Mouse (Mus musculus) B cell, adult 2 months (primary cell): ENCODE data around the gene 1110008P14Rik.
A peak's percentile ranks its signal among the peaks of the same experiment; 100 is the strongest.

Experiments used
- DNase-seq, 2 experiments: peaks; one replicate each; pipeline ENCODE4 v3.0.0; 2022

Gene 1110008P14Rik

DNA sequence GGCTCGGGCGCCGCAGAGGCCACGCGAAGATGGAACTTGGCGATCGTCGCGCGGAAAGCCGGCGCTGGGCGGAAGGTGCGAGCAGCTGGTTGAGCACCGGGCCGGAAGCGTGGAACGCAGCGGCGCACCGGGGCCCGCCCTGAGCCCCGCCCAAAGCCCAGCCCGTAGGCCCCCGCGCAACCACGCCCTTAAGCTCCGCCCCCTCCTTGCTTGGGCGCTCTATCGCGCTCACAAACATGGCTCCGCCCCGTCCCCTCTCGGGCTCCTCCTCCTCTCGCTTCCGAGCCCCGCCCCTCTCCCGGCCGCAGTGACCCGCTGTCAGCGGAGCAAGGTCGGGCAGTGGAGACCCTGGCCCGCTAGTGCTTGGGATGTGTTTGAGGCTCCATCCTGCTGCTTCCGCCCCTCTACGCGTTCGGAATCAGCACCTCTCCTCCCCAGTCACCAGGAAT is at the start of gene 1110008P14Rik:
Gene 1110008P14Rik (minus strand): TSS at position 164 of the 449 bp plus-strand sequence.
- DNase-seq, result peak; percentile 97

DNA sequence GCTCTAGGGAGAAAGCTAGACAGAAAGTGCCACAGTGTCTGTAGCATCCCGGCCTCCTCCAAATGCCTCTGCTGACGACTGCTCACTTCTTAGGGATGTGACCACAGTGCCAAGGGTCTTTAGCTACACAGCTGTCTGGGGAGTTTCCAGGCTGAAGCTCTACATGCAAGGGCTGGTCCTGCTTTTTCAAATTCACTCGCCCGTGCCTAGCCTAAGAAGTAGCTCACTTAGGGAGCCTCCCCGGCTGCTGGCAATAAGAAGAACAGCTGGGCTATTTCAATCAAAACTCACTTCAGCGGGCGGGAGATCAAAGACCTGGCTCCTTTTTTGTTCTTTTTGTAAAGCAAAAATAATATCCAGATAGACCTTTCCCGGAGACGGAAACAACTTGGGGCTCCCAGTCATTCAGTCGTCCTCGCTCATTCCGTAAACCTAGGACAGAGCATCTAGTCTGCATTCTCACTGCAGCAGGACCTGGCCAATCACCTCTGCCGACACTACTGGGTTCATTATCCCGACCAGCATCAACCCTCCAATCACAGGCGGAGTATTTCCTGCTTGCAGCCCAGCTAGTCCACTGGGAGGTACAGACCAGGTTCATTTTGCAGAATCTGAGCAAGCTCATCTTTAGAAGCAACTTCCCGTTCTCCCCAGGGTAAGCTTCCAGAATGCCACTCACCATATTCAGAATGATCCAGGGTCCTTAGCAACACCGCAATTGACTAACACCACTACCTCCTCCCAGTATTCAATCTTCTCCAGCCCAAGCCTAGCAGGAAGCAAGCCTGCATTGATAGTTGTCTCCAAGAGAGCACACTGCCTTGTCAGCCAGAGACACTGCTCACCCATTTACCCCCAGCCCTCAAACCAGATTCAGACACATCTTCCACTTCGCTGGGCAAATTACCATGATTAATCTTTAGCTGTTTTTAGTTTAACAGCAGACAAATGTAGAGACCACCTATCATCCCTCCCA is 49.3 kb upstream of the 1110008P14Rik start:
- DNase-seq, result no peak

DNA sequence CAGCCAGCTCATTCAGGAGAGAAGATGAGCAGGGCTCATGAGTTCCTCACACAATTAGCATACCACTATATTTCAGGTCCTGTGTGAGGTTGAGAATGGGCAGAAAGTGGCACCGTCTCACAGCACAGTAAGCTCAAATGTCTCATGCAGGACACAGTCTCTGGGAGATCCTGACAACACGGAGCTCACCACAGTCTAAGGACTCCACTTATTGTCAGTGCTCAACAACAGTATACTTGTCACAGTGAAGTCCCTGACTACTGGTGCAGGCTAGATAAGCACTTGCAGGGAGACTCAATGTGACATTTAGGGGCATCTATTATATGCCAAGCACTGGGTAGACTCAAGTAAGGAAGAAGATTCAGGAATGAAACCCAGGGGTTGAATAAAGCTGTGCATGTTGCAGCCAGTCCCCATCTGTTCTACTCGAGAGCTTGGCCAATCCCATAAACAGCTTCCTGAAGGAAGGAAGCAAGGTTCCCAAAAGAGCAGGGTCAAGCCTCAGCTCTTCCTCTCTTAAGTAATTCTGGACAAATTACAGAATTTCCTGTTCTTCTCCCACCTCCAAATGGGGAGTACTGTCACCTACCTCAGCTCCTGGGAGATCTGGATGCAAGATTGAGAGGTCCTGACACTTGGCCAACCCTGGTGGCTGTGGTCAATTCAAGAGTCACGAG is 47.6 kb upstream of the 1110008P14Rik start:
- no peak for DNase-seq

DNA sequence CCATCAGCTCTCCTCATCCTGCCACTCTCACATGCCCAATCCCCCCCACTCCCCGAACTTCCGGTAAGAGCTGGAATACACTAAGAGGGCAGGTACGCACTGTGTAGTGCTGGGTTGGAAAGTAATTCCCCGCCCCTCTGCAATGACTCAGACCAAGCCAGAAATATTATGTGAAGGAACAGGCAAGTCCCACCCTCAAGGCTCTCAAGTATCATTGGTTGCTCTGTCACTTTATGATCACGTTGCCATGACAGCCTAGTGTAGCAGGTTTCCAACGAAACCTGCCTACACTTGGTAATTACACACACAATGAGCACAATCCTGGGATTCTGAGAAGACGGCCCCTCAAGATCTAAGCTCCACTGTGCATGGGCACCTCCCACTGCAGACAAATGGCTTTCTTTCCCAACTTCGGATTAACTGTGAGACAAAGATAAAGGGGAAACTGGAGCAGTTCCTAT is 46.6 kb upstream of the 1110008P14Rik start:
- DNase-seq, result no peak

DNA sequence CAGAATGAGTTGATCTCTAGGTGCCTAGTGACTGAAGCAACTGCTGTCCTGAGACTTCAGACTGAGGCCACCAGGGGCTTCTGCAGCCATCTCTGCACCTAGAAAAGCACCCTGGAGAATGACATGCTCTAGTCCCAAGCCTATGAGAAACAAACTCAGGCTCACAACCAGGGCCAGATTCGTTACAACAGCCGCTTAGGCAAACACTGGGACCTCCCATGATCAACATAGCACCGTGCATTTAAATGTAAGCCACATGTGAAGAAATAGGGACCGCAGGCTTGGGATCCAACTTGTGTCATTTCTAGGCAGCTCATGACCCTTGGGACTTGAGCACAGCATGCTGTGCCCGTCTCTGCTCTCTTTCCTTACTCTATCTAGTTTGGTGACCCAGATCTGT is 46.0 kb upstream of the 1110008P14Rik start:
- no peak for DNase-seq

DNA sequence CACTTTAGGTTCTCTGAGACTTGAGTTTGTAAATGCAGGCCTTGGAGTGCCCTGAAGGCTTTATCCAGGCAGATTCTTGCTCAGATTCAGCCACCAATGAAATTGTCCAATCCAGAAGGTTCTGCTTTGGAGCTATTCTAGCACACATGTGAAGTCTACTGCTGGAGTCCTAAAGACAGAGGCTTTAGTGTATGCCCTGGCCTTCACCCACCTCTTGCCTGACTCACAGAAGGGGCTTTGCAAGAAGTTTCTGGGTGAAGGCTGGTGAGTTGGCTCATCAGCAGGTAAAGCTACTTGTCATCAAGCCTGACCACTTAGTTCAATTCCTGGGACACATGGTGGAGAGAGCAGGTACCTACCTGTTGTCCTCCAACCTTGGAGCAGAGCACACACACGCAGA is 44.4 kb upstream of the 1110008P14Rik start:
- DNase-seq, result no peak

DNA sequence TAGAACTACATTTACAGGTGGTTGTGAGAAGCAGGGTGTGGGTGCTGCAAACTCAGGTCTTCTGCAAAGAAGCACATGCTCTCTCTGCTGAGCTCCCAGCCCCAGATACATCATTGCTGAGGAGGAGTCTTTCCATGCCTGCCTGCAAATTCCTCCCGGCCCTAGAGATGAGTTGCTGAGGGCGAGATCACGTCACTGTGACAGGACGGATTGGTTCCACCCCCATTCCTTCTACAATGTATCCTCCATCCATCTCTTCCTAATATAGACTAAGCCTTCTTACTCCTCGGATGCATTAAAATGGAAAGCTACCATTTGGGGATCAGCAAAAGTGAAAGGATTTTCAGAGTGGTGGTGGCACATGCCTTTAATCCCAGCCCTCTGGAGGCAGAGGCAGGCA is 43.8 kb upstream of the 1110008P14Rik start:
- DNase-seq, result no peak

DNA sequence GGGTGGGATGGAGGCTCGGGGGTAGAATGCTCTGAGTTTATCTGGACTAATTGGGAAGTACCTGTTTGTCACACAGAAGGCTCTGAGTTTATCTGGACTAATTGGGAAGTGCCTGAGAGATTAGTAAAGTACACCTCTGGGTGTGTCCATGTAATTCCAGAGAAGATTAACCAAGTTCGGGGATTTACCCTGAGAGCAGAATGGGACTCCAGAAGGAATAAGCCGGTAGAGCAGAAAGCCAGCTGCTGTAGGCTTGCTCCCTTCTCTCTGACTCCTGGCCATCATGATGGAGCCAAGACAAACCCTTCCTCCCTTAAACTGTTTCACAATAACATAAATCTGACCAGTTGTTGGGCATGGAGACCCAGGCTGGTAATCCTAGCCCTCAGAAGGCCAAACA is 43.1 kb upstream of the 1110008P14Rik start:
- DNase-seq, result no peak

DNA sequence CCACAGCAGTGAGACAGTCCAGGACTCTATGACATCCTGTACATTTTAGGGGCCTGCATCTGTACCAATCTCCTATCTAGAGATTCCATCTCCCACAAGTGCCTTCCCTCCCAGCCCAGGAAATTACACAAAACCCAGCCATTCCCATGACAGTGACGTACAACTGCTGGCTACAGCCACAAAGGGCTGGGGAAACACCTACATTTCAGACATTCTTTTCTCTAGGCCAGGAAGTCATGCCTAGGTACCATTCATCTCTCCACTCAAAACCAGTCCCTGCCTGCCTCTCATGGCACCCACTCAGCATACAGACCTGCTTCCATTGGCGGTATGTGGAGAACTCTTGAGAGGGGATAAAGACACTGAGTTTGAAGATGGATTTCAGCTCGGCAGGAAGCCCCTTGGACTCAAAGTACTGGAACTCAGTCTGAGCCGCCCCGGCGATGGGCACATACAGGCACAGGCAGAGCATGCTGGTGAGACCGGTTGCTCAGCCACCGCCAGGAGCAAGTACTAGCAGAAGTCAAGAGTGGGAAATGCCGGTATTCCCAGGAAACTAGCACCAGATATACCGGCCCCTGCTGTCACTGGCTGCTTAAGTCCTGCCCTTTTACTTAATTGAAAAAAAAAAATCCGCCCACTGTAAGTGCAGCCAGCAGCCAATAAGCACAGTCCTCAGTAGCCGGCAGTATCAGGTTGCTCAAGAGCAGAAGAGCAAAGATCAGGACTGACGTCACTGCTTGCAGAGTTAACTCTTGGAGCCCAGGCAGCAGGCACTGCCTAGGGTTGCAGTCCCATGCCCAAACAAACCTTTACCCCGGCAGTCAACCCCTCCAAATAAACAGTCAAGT is 42.0 kb upstream of the 1110008P14Rik start:
- no peak for DNase-seq

DNA sequence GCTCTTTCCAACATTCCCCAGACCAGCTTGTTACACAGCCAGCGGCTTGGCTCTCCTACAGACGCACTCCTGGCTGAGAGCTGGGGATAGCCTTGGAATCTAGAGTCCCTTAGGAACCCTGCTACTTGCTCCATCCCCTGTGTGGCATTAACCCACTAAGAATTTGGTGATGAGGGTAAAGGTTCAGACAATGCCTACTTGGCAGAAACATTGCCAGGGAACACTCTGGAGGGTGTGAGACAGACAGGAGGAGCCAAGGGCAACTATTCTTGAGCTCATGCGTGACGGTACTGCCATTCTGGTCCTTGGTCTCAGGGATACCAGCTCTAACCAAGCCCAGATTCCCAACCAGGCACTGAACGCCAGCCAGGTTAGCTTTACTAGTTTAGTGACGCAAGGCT is 40.1 kb upstream of the 1110008P14Rik start:
- DNase-seq, result no peak

DNA sequence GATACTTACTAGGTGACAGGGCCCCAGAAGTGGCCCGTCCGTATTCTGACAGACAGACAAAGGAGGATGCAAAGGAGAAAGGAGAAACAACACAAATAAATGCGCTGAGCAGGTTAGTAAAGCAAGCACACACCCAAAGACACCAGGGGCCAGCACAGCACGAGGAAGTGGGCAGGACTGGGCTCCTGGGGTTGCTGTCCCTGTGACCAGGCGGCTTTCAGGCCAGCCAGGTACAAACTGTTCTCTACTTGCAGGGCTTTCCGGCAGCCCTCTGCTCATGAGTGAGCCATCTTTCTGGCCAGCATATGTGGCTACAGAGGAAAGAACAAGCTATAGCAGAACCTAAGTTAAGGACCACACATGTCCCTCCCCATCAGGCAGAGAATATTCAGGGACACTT is 38.9 kb upstream of the 1110008P14Rik start:
- DNase-seq, result no peak

DNA sequence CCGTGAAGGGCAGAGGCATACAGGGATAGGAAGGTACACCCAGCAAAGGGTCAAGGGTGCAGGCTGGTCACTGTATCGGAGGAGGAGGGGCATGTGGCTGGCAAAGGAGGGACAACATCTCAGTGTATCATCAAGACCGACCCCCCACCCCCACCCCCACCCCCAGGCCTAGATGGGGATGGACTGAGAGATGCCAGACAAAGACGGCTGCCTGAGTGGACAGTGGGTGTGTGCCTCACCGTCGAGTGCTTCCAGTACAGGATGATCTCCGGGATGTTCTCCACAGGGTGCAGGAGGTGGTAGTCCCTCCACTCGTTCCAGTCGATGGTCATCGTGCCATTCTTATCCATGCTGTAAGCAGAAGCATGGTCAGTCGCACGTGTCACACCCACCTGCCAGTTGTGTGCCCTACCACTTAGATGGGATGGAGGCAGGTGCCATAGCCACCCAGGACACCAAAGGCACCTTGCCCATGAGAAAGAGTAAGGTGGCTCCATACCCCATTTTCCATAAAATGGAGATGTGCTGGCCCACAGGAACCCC is 38.4 kb upstream of the 1110008P14Rik start:
- no peak for DNase-seq

DNA sequence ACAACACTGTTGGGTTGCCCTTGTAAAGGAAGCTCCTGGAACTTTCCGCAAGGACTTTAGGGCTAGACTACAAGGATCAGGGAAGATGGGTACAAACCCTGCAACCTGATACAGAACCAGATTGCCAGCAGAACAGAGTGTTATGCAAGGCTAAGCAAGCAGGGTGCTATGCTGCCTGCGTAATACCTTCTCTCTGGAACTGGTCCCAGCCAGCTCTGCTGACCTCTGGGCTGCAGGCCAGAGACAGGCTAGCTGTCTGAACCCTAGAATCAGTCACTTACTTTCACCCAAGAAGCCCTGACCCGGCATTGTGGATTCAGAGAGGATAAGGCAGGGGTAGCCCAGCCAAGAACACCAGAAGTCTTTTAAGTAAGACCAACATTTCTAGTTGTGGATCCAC is 37.6 kb upstream of the 1110008P14Rik start:
- DNase-seq, result no peak

DNA sequence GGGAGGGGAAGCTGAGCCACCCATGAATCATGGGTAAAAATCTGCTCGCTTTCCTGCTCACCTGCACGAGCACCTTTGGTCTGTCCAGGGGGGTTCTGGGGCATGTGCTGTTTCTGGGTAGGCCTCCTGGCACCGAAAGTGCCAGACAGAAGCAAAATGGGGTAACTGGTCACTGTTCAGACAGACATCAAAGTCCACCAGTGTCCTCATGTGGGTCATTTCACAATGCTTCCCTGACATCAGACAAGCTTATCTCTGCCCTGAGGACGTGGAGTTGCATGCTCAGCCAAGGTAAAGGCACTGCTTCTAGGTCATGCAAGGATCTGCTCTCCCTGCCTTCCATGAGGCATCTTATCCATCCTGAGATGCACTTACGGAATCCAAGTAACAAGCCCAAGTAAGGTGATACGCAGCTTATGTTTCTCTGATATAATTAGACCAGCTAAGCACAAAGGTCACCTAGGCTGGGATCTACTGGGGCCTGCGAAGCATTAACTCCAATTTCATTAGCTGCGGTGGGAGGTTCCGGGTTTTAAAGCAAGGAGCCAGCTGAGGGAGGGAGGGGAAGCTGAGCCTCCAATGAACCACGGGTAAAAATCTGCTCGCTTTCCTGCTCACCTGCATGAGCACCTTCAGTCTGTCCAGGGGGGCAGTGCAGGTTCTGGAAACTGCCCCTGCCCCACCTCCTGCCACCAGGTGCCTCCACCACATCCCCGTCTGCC is 36.9 kb upstream of the 1110008P14Rik start:
- DNase-seq, result no peak

DNA sequence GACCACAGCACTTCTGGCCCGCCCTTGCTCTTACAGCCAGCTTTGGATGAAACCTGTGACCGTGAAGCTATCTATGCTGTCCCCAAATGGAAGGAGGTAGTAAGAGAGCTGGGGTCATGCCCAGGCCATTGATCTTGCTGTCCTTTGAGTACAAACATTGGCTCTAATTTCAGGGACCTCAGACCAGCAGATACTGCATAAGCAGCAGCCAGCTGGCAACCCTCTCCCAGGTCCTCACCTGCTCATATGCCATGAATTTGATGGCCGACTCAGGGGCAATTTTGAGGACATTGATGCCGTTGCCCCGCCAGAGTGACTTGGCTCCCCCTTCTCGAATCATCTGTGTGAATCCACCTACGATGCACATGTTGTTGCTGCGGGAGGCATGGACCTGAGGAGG is 35.7 kb upstream of the 1110008P14Rik start:
- no peak for DNase-seq

DNA sequence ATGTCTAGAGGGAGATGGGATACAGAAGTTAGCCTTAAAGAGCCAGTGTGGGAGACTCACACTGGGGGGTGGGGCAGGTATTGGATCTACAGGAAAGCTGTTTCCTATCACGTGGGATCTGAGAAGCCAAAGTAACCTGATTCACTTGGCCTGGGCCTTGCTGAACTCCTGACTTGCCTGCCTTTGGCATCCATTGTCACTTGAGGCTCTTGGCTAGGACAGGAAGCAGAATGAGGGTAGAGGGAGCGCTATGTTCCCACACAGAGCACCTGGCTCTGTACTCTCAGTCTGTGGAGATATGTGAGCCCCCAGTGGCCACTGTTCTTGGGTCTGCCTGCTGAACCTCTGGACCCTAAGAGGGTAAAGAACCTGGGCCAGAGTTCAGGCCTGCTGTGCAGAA is 34.8 kb upstream of the 1110008P14Rik start:
- no peak for DNase-seq

DNA sequence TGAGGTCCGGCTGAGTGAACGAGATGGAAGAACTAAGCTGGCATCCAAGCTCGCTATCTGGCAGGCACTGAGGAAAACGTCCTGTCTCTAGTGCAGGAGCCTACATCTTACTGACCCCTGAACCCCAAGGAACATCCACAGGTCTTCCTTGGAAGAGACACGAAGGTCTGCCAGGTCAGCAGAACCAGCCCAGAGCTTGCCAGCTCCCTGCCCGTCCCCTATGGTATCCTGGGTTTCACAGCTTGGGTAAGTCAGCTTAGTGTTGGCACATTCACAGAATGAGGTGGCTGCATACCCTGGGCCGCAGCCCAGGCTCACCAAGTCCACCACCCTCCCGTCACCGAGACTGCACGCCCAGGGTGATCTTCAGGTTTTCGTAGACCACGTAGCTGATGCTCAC is 34.1 kb upstream of the 1110008P14Rik start:
- DNase-seq, result no peak

DNA sequence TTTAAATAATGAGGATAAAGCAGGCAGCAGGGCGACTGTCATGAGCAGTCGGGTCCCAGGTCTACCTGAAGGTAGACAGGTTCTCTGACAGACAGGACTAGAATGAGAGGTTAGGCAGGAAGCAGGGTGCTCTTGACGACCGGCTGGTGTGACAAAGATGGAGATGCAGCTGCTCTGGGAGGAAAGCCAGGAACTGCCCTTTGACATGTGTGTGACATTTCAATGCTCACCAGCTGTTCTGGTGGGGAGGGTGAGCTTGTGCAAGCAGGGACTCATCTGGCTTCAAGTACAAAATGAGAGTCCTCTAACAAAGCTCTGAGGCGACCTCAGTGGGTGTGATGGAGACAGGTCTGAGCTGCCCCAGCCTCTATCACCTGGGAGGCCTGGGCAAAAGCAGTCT is 32.2 kb upstream of the 1110008P14Rik start:
- DNase-seq, result no peak

DNA sequence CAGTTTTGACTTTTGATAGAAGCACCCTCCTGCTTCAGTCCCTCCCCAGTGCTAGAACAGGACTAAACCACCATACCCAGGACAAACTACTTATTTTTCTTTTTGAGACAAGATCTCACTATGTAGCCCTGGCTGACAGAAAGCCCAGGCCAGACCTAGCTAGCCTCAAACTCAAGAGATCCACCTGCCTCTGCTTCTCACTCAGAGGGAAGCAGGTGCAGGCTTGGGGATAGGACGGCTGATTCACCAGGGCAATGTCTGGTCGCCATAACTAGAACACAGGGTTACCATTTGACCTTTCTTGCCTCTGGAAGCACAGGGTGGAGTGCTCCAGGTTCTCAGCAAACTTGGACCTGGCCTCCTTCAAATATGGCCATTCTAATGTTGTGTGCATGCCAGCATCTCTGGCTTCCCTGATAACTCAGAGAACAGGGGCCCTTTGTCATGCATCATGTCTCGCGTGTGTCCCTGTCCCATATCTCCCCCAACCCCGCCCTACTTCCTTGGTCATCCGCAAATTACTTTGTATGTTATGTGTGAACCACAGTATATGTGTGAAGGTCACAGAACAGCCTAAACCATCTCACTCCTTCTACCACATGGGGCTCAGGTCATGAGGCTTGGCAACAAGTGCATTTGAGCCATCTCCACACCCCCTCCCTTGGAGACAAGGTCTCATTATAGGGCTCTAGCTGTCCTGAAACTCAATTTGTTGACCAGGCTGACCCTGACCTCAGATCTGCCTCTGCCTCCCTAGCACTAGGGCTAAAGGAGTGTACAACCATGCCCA is 31.2 kb upstream of the 1110008P14Rik start:
- no peak for DNase-seq

DNA sequence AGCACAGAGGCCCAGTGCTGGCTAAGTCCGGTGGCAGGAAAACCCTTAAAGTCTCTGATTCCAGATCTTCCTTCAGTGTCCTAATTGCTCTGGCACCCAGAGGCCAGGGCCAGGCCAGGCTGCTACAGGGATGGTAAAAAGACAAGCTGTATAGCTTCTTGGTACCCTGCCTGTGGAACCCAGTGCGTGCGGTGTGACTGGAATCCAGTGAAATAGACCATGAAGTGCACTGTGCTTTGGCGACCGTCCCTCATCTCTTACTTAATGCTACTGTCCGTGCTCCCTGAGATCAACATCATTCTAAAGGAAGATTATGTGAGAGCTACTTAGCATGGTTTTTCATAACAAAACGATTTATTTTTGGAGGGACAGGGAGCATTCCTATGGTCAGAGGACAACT is 29.7 kb upstream of the 1110008P14Rik start:
- no peak for DNase-seq
